Mouse (Mus musculus) midbrain, postnatal 0 days (tissue): ENCODE results near the gene Zfp354a. TPM values are rescaled to one million over a fixed set of nuclear protein-coding genes. Genes with fewer than 3 reads are reported as not detected.
"Not testable (repeated sequence)": the region's sequence is repeated elsewhere in the genome, so short reads cannot be mapped to it uniquely, and the experiment has no call there.

Experiments
- ATAC-seq: fragments of 200-750 bp; cut with Nextera tagmentation; 2 replicates; pipeline ENCODE4 v1.8.0; 2017; ENCODE audit warnings: moderate number of reproducible peaks, mild to moderate bottlenecking, moderate TSS enrichment, moderate library complexity; ENCODE audit not compliant: low FRiP score
- DNase-seq: peaks from one replicate; pipeline ENCODE4 v3.0.0-alpha.2; 2015; ENCODE audit warnings: low spot score
- H3K27ac ChIP-seq: fragments of 300-500 bp; sonication (generic); 2 replicates; pipeline ENCODE4 v1.5.1; 2014; ENCODE audit warnings: low read depth, mild to moderate bottlenecking, low read length, mixed read lengths
- H3K27me3 ChIP-seq: fragments of 300-500 bp; sonication (generic); 2 replicates; pipeline ENCODE4 v1.6.1; 2014; ENCODE audit warnings: low read length, control low read depth, mixed read lengths; ENCODE audit not compliant: insufficient read depth
- H3K36me3 ChIP-seq: fragments of 300-500 bp; sonication (generic); 2 replicates; pipeline ENCODE4 v1.6.1; 2014; ENCODE audit warnings: low read length, control low read depth, mixed read lengths; ENCODE audit not compliant: insufficient read depth
- H3K4me1 ChIP-seq: fragments of 300-500 bp; sonication (generic); 2 replicates; pipeline ENCODE4 v1.6.1; 2014; ENCODE audit warnings: mild to moderate bottlenecking, control low read depth, antibody characterized with exemption, low read length, mixed read lengths; ENCODE audit not compliant: insufficient read depth
- H3K4me2 ChIP-seq: fragments of 300-500 bp; sonication (generic); 2 replicates; pipeline ENCODE4 v1.6.1; 2014; ENCODE audit warnings: low read depth, mild to moderate bottlenecking, low read length, mixed read lengths; ENCODE audit not compliant: poor library complexity, severe bottlenecking
- H3K4me3 ChIP-seq: fragments of 300-500 bp; sonication (generic); 2 replicates; pipeline ENCODE4 v1.5.1; 2014; ENCODE audit warnings: low read depth, mild to moderate bottlenecking, low read length, moderate library complexity
- H3K9ac ChIP-seq: fragments of 300-500 bp; sonication (generic); replicated peaks from 2 replicates; pipeline ENCODE4 v1.6.1; 2014; ENCODE audit warnings: mild to moderate bottlenecking, low read length, moderate library complexity, mixed read lengths; ENCODE audit not compliant: poor library complexity, severe bottlenecking
- H3K9me3 ChIP-seq: fragments of 300-500 bp; sonication (generic); 2 replicates; pipeline ENCODE4 v1.6.1; 2016; ENCODE audit warnings: low read length, control low read depth
- CTCF ChIP-seq: IDR thresholded peaks from 2 replicates; pipeline ENCODE4 v1.5.1; 2016; ENCODE audit warnings: antibody characterized with exemption, mild to moderate bottlenecking
- WGBS: fragments of 180-500 bp; shearing (Covaris S2); extraction: QIAGEN DNeasy Blood & Tissue Kit; methylation state at CpG from one replicate; pipeline ENCODE4 v1.1.7; 2014; 5-methylcytosine and 5-hydroxymethylcytosine counted together
- polyA plus RNA-seq: library from polyadenylated mRNA; unstranded; fragments of >200 nt; fragmentation: Nextera tagmentation; extraction: Ambion mirVana; gene quantifications from 2 replicates; pipeline ENCODE4 v1.2.1, GENCODE M21; 2015
- total RNA-seq: library from RNA; depleted of rRNA; stranded (reverse); fragments of >200 nt; gene quantifications from 2 replicates; pipeline ENCODE4 v1.2.3, GENCODE M21; 2014; rRNA removed

Zfp354a gene
- 8.3 and 9.3 TPM in 2 replicates for total RNA-seq
- polyA plus RNA-seq: 9.9 and 12.5 TPM in 2 replicates

GRCm38 (mm10) chr11:51059151-51059571, at the start of gene Zfp354a:
TSS of gene Zfp354a (plus strand) at chr11:51059257.
- no peaks in the 10 kb centered on the region for H3K27me3 ChIP-seq

GRCm38 (mm10) chr11:51011821-51012220, 47.2 kb upstream of the Zfp354a start:
- no peak overlapping the region for H3K4me2 ChIP-seq
- no peak overlapping the region for H3K4me3 ChIP-seq
- H3K27me3 ChIP-seq: no peaks in the 10 kb centered on the region
- WGBS: 68% methylated on average over 5 of the region's 5 CpGs
- H3K9ac ChIP-seq: no peak overlapping the region
- H3K27ac ChIP-seq: no peak overlapping the region
- no peaks in the 10 kb centered on the region for H3K4me1 ChIP-seq
- DNase-seq (peak; percentile 58), ATAC-seq (no peak)
- no peaks in the 10 kb centered on the region for H3K9me3 ChIP-seq
- H3K36me3 ChIP-seq: no peaks in the 10 kb centered on the region
- no peak for TF ChIP-seq CTCF

More at GRCm38 (mm10) chr11:51059151-51059571, at the start of gene Zfp354a:
- H3K9ac ChIP-seq: peak within 1 kb of the TSS; percentile 75
- peaks cover 17% of the 10 kb centered on the region for H3K36me3 ChIP-seq
- peak; percentile 48 for TF ChIP-seq CTCF
- H3K4me2 ChIP-seq: peak within 1 kb of the TSS; percentile 77
- H3K4me3 ChIP-seq: peak within 1 kb of the TSS; percentile 80
- under 1% methylated on average over 30 of the region's 32 CpGs for WGBS
- peak within 1 kb of the TSS; percentile 70 for H3K27ac ChIP-seq
- H3K9me3 ChIP-seq: no peaks in the 10 kb centered on the region
- H3K4me1 ChIP-seq: 0 out of 2 replicates have a peak, but pooled peaks cover 3% of the 10 kb centered on the region
- ATAC-seq (peak; percentile 91), DNase-seq (peak; percentile 89)

- 61% methylated on average over 1 of the region's 1 CpGs for WGBS
These were observed 45.1 kb upstream of the Zfp354a start, which contains the start of gene Olfr54 for GRCm38 (mm10) chr11:51013936-51014335. TSS of gene Olfr54 (plus strand) at chr11:51014236.

GRCm38 (mm10) chr11:51016341-51016740, 42.7 kb upstream of the Zfp354a start:
- DNase-seq (no peak), ATAC-seq (no peak)
- no peaks in the 10 kb centered on the region for H3K4me1 ChIP-seq
- no peaks in the 10 kb centered on the region for H3K36me3 ChIP-seq
- no peak overlapping the region for H3K4me3 ChIP-seq
- WGBS: 67% methylated on average over 2 of the region's 2 CpGs
- no peaks in the 10 kb centered on the region for H3K9me3 ChIP-seq
- H3K27ac ChIP-seq: no peak overlapping the region
- no peak overlapping the region for H3K4me2 ChIP-seq
- H3K27me3 ChIP-seq: no peaks in the 10 kb centered on the region
- H3K9ac ChIP-seq: no peak overlapping the region
- no peak for TF ChIP-seq CTCF

More at GRCm38 (mm10) chr11:51013936-51014335, 45.1 kb upstream of the Zfp354a start, which contains the start of gene Olfr54:
- H3K27me3 ChIP-seq: no peaks in the 10 kb centered on the region
- no peaks in the 10 kb centered on the region for H3K4me1 ChIP-seq
- H3K9ac ChIP-seq: no peak within 1 kb of the TSS
- H3K4me2 ChIP-seq: no peak within 1 kb of the TSS
- H3K36me3 ChIP-seq: no peaks in the 10 kb centered on the region
- DNase-seq: no peak
- TF ChIP-seq CTCF: no peak
- no peak within 1 kb of the TSS for H3K4me3 ChIP-seq
- no peaks in the 10 kb centered on the region for H3K9me3 ChIP-seq
- H3K27ac ChIP-seq: no peak within 1 kb of the TSS
- no peak for ATAC-seq

GRCm38 (mm10) chr11:51026811-51027210, 32.2 kb upstream of the Zfp354a start:
- not testable (repeated sequence) for H3K9me3 ChIP-seq, H3K27me3 ChIP-seq, DNase-seq, H3K4me1 ChIP-seq, H3K9ac ChIP-seq, H3K4me3 ChIP-seq, H3K36me3 ChIP-seq, ATAC-seq, H3K27ac ChIP-seq, H3K4me2 ChIP-seq
- WGBS: 92% methylated on average over 11 of the region's 11 CpGs

- WGBS: 50% methylated on average over 8 of the region's 8 CpGs
These were observed 29.7 kb upstream of the Zfp354a start for GRCm38 (mm10) chr11:51029381-51029780.

More at GRCm38 (mm10) chr11:51029381-51029780, 29.7 kb upstream of the Zfp354a start:
- H3K27ac ChIP-seq, H3K9ac ChIP-seq, H3K27me3 ChIP-seq, H3K4me1 ChIP-seq, H3K9me3 ChIP-seq, H3K4me3 ChIP-seq, ATAC-seq, H3K36me3 ChIP-seq, H3K4me2 ChIP-seq, DNase-seq: not testable (repeated sequence)
